Mouse (Mus musculus) right cerebral cortex, postnatal 36 days (tissue): ENCODE data around the gene Taf3.

Experiments used
- DNase-seq, 2 experiments: peaks; one replicate each; pipeline ENCODE4 v3.0.0; 2022; ENCODE audit warnings: low spot score in 2 of 2, mixed read lengths in 1 of 2

Taf3 gene

GRCm38 (mm10) chr2:10048461-10048860 is at the start of gene Taf3:
Gene Taf3, minus strand, starts transcription at chr2:10048596.
- DNase-seq, result peak; percentile 86 to 90

DNA sequence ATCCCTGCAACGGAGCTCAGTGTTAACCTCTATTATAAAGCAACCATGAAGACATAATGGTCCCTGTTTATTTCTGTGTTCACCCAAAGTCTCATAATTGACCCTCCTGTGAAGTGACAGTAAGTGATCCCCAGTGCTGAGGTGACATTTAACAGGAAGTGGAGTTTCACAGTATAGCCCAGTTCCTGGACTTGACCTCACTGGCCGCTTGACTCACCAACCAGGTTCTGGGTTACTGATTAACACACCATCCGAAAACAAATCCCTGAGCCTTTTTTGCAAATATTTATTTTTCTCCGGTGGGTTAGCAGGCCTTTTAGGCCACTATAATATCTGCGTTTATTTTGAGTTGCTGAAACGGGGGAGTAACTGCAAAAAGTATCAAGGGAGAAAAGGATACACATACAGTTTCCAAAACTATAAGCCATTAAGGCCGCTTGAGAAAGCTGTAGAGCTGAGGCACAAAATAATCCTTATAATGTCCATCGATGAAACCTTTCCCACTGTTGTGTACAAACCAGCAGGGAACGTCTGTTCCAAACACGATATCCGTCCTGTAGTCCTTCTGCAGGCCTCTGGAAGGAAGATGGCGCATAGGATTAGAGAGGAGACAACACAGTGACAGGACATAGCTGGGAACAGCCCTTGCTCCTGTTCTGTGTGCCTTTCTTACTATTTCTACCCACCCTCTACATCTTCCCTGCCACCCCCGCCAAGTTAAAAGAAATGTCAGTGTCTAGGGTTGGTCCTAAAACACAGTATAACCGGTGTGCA is 46.1 kb upstream of the Taf3 start:
- DNase-seq, result no peak

GRCm38 (mm10) chr2:10087256-10087850 is 39.0 kb upstream of the Taf3 start:
- no peak for DNase-seq

DNA sequence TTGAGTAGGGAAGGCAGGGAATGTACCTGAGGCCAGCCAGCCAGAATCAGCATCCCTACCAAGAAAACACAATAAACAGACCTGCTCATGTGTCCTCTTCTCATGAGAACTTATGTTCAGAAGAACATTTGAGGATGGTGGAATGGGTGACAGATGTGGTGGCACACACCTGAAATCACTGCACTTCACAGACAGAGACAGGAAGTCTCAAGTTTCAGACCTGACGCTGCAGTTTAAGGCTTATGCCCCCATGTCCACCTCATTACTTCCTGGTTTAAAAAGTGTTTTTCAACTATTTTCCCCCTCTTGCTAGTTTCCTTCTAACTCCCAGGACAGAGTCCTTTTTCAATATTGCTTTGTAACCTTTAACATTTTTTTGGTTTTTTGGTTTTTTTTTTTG is 34.3 kb upstream of the Taf3 start:
- no peak for DNase-seq

DNA sequence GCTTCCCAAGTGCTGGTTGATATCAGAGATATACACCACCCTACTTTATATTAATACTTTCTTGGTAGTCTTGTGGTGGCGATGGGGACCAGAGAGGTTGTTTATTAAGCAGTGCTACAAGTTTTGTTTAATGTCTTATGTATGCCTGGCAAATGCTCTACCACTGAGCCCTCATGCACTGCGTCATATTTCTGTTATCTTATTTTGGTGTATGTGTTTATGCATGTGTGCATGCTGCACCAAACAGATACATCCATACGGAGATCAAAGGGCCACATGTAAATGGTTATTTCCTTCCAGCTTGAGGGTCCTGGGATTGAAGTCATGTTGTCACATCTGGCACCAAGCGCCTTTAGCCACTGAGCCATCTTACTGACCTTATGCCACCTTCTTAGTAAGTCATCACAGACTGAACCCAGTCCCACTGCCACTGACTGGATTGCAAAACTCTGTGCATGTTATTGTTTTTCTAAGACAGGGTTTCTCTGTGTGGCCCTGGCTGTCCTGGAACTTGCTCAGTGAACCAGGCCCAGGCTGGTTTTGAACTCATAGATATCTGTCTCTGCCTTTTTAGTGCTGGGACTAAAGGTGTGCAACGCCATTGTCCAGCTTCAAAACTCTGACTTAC is 33.2 kb upstream of the Taf3 start:
- DNase-seq, result no peak

GRCm38 (mm10) chr2:10080310-10081010 is 32.1 kb upstream of the Taf3 start, which contains the start of the genes Atp5c1 and Kin:
Gene Atp5c1, minus strand, starts transcription at chr2:10080510.
Gene Kin, plus strand, starts transcription at chr2:10080593.
- DNase-seq, result peak; percentile 94 to 95

GRCm38 (mm10) chr2:10079745-10080309 is 31.4 kb upstream of the Taf3 start:
- no peak for DNase-seq

DNA sequence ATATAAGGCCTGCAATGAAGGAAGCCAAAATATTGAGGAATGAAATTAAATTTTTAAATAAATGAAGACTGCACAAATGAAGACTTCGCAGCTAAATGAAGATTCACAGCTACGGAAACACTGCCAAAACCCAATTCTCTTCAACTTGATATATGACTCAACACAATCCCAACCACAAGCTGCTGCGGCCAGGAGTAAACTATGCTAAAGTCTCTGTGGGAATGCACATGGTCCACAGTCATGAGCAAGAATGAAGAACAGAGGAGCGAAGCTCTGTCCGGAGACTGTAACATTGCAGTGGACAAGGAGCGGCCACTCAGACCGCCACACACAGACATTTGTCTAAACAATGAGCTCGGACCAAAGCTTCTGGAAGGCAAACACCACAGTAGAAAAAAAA is 28.3 kb upstream of the Taf3 start:
- no peak for DNase-seq

- DNase-seq, result no peak
These were observed 26.1 kb upstream of the Taf3 start for GRCm38 (mm10) chr2:10074470-10074869.

DNA sequence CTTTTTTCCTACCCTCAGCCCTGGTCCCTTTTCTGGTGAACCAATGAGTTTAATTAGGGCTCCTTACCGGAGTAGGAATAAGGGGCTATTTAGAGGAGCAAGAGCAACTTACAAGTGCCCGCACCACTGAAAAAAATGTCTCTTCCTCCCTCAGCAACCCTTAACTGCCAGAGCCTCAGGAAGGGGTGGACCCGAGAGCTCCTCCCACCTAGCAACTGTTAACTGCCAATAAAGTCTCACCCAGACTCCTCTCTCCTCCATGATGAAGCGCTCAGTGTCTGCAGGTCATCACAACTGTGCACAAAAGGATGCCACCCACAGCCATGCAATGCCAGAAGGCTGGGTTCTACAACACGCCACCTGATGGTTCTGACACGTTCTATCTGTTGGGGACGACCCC is 23.4 kb upstream of the Taf3 start:
- no peak for DNase-seq

- DNase-seq, result no peak
These were observed 10.4 kb upstream of the Taf3 start for GRCm38 (mm10) chr2:10058836-10059235.

GRCm38 (mm10) chr2:10051996-10052395 is 3.6 kb upstream of the Taf3 start:
- DNase-seq, result no peak

- DNase-seq, result peak; percentile 65 to 78
These were observed 2.5 kb upstream of the Taf3 start for GRCm38 (mm10) chr2:10050878-10051277.

- DNase-seq, result no peak
These were observed 1.1 kb upstream of the Taf3 start for GRCm38 (mm10) chr2:10049456-10049855.

GRCm38 (mm10) chr2:10047758-10048436 is 499 bp downstream of the Taf3 start:
- peak in 1 of 2 experiments; percentile 18 for DNase-seq

GRCm38 (mm10) chr2:10034976-10035375 is 13.4 kb downstream of the Taf3 start:
- DNase-seq, result no peak

DNA sequence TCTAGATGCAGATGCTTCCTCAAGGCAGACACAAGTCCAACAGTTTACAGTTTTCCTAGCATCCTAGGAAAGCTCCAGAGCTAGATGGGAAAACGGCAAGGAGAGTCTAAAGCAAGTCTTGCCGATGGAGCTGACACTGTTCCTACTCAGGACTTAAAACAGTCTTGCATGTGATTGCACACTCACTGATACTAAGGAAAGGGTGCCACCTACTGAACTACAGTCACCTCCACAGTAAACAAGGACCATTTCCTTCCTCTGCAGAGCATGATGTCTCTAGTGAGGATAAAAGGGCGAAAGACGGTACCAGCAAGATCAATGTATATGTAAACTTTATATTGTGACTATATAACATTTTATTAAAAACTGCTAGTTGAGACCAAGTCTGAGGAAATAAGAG is 14.7 kb downstream of the Taf3 start:
- no peak for DNase-seq

DNA sequence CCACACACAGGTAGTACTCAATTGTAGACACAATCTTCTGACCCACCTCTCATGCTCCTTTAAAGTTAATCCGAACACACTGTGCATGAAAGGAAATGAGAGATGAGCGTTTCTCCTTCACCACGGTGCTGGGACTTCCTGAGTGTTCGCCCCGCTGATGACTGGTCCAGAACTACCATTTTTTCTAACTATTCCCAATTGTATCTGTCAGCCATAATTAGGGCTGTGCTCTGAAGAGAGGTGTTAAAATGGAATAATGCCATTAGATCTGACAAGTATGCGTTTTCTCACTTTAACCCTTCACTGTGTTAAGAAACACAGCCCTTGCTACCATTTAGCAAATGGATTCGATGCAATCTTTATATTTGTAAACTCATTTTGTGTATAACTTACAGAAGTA is 18.6 kb downstream of the Taf3 start:
- no peak for DNase-seq

DNA sequence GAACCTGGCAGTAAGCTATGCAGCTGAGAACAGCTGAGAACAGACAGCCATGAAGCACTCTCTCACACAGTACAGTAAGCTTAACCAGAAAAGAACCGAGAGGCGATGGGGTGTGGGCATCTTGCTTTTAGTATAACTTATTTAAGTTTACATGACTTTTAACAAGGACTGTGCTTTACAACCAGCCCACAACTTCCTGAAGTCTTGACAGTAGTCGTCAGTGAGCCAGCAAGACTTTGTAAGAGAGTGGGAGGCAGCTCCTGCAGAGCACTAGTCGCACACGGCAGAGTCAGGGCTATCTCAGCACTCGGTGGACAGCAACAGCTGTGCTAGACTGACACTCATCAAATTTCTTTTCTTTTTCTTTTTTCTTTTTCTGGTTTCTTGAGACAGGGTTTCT is 24.1 kb downstream of the Taf3 start:
- peak in 1 of 2 experiments; percentile 49 for DNase-seq

DNA sequence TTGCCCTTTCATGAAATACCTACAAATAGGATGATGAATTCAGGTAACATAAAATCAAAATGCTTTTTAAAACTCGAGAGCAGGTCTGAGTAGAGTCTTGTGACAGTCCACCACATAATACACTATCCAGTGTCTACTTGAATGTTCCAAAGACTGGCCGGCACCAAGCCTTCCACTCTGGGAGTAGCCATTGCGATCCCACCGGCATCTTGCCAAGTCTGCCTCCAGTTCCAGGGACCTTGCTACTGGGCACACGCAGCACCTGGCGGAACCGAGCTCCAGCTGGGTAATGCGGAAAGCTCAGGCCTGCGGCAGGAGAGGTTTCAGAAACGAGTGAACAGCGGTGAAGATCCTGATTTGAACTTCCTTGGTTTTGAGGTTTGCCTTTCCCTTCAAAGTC is 27.1 kb downstream of the Taf3 start:
- DNase-seq, result no peak

GRCm38 (mm10) chr2:10014951-10015635 is 33.3 kb downstream of the Taf3 start:
- DNase-seq, result no peak
